Mouse (Mus musculus): Measurements from ENCODE around the gene Gpr132.

GRCm38 (mm10) chr12:112874199-112874598 lies 6.2 kb upstream of the Gpr132 start:
- TF ChIP-seq CTCF (IDR thresholded peaks at IDR 0.05; ENCODE audit: low read depth, low read length) = no peak
- no peak for TF ChIP-seq POLR2A (IDR thresholded peaks at IDR 0.05; ENCODE audit: extremely low read depth, insufficient read depth, low read length)
